Mouse (Mus musculus): Measurements from ENCODE around the gene 2510009E07Rik. TPM values are rescaled to one million over a fixed set of nuclear protein-coding genes. Genes with fewer than 3 reads are reported as not detected.

Gene 2510009E07Rik
- total RNA-seq, 2 experiments from 2014 or later, result 20.7 to 28.3 TPM

GRCm38 (mm10) chr16:21665423-21665986, 29.0 kb downstream of the 2510009E07Rik start:
- intact Hi-C loops (cut with DNase I), result no loop called here
- TF ChIP-seq CTCF (IDR thresholded peaks at IDR 0.05), result no peak
- H3K27ac ChIP-seq, result no peak overlapping the region
- DNase-seq, result no peak
- H3K4me3 ChIP-seq, result no peak overlapping the region

- intact Hi-C loops (cut with DNase I), result no loop called here
- DNase-seq, result no peak
- no peak for TF ChIP-seq CTCF (IDR thresholded peaks at IDR 0.05)
- Histone ChIP-seq H3K4me3 (no peak overlapping the region), H3K27ac (no peak overlapping the region)
Measured at GRCm38 (mm10) chr16:21664633-21665363, 29.7 kb downstream of the 2510009E07Rik start.

GRCm38 (mm10) chr16:21655961-21656360, 38.5 kb downstream of the 2510009E07Rik start:
- intact Hi-C loops (cut with DNase I), result loop anchor here (5.0 kb wide), 1 partner anchor 36 kb away; the partner anchor contains the start of gene 2510009E07Rik
- 0 out of 2 replicates have a peak overlapping the region, but pooled peaks have one; percentile 26 for H3K4me3 ChIP-seq
- DNase-seq, result no peak
- peak overlapping the region; percentile 67 for H3K27ac ChIP-seq
- no peak for TF ChIP-seq CTCF (IDR thresholded peaks at IDR 0.05)

- no peak for TF ChIP-seq CTCF (IDR thresholded peaks at IDR 0.05)
- H3K27ac ChIP-seq, result peak overlapping the region; percentile 67
- peak; percentile 47 for DNase-seq
- intact Hi-C loops (cut with DNase I), result loop anchor here (5.0 kb wide), 1 partner anchor 37 kb away; the partner anchor contains the start of gene 2510009E07Rik
- peak overlapping the region; percentile 33 for H3K4me3 ChIP-seq
Measured at GRCm38 (mm10) chr16:21655291-21655690, 39.2 kb downstream of the 2510009E07Rik start.

- H3K4me3 ChIP-seq, result no peak overlapping the region
- peak overlapping the region; percentile 67 for H3K27ac ChIP-seq
- intact Hi-C loops (cut with DNase I), result no loop called here
- TF ChIP-seq CTCF (IDR thresholded peaks at IDR 0.05), result no peak
- peak; percentile 3 for DNase-seq
Measured at GRCm38 (mm10) chr16:21654384-21654783, 40.1 kb downstream of the 2510009E07Rik start.

- intact Hi-C loops (cut with DNase I), result no loop called here
- no peak for TF ChIP-seq CTCF (IDR thresholded peaks at IDR 0.05)
- no peak for DNase-seq
- H3K4me3 ChIP-seq, result no peak overlapping the region
- H3K27ac ChIP-seq, result no peak overlapping the region
Measured at GRCm38 (mm10) chr16:21653151-21653550, 41.3 kb downstream of the 2510009E07Rik start.

GRCm38 (mm10) chr16:21651161-21651560, 43.3 kb downstream of the 2510009E07Rik start:
- Histone ChIP-seq H3K27ac (no peak overlapping the region), H3K4me3 (no peak overlapping the region)
- TF ChIP-seq CTCF (IDR thresholded peaks at IDR 0.05), result no peak
- intact Hi-C loops (cut with DNase I), result no loop called here
- no peak for DNase-seq

GRCm38 (mm10) chr16:21650289-21650688, 44.2 kb downstream of the 2510009E07Rik start:
- intact Hi-C loops (cut with DNase I), result no loop called here
- TF ChIP-seq CTCF (IDR thresholded peaks at IDR 0.05), result no peak

GRCm38 (mm10) chr16:21648800-21649199, 45.7 kb downstream of the 2510009E07Rik start:
- TF ChIP-seq CTCF (IDR thresholded peaks at IDR 0.05), result no peak
- no peak overlapping the region for H3K4me3 ChIP-seq
- intact Hi-C loops (cut with DNase I), result no loop called here
- DNase-seq, result no peak
- H3K27ac ChIP-seq, result no peak overlapping the region

More at GRCm38 (mm10) chr16:21650289-21650688, 44.2 kb downstream of the 2510009E07Rik start:
- no peak for DNase-seq
- Histone ChIP-seq H3K27ac (no peak overlapping the region), H3K4me3 (no peak overlapping the region)

- DNase-seq, result no peak
- TF ChIP-seq CTCF (IDR thresholded peaks at IDR 0.05), result no peak
- no peak overlapping the region; the same call in 1 of the 2 replicates for H3K27ac ChIP-seq
- H3K4me3 ChIP-seq, result no peak overlapping the region
- intact Hi-C loops (cut with DNase I), result no loop called here
Measured at GRCm38 (mm10) chr16:21646496-21646895, 48.0 kb downstream of the 2510009E07Rik start.

GRCm38 (mm10) chr16:21645915-21646314, 48.5 kb downstream of the 2510009E07Rik start:
- Histone ChIP-seq H3K4me3 (no peak overlapping the region), H3K27ac (peak overlapping the region; percentile 82; the same call in 1 of the 2 replicates)
- TF ChIP-seq CTCF (IDR thresholded peaks at IDR 0.05), result no peak
- DNase-seq, result no peak
- intact Hi-C loops (cut with DNase I), result no loop called here

GRCm38 (mm10) chr16:21644574-21644973, 49.9 kb downstream of the 2510009E07Rik start:
- peak overlapping the region; percentile 53 for H3K4me3 ChIP-seq
- peak overlapping the region; percentile 82 for H3K27ac ChIP-seq
- no peak for TF ChIP-seq CTCF (IDR thresholded peaks at IDR 0.05)
- DNase-seq, result no peak
- intact Hi-C loops (cut with DNase I), result no loop called here

GRCm38 (mm10) chr16:21644066-21644561, 50.4 kb downstream of the 2510009E07Rik start:
- Histone ChIP-seq H3K27ac (peak overlapping the region; percentile 82), H3K4me3 (peak overlapping the region; percentile 53)
- peak; percentile 84 for DNase-seq
- intact Hi-C loops (cut with DNase I), result no loop called here
- no peak for TF ChIP-seq CTCF (IDR thresholded peaks at IDR 0.05)

All from gastrocnemius, adult 2 months (tissue).